Mouse (Mus musculus): ENCODE data around the gene Dnajc17. TPM values are rescaled to one million over a fixed set of nuclear protein-coding genes. Genes with fewer than 3 reads are reported as not detected.

Gene Dnajc17
- total RNA-seq, 1 experiment = 11.7 TPM

DNA sequence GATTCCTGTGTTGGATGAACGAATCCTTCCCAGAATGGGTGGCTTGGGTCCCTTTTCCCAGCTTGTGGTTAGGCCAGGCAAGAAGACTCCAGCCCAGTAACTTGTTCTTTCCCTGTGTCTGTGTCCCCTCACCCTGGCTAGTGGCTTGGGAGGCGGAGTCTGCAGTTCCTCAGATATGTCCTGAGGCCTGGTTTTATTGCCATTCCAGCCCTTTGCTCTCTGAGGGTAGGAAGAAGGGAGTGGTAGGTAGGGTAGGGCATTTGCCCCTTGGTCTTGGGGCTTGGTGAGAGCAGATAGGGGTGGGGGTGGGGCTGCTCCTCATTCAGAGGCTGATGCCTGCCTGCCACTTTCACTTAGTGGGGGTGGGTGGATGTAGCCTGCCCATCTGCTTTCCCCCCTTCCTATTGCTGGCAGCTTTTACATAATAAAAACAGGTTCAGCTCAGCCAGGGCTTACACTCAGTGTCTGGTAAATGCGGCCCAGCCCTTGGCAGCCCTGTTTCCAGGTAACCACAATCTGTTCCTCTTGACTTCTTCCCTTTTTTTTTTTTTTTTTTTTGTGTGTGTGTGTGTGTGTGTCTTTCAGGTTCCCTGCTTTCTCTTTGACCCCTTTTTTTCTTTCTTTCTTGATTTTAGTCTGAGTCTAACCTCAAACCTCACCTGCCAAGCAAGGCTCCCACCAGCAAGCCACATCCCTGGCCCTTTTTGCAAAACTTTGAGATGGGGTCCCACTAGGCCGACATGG is 31.7 kb upstream of the Dnajc17 start:
- Histone ChIP-seq H3K9me3 (ENCODE audit: control insufficient read depth, insufficient read depth, low read depth, low read length) (no peaks in the 10 kb centered on the region), H3K9ac (ENCODE audit: insufficient read depth, low read depth, low read length, poor library complexity, severe bottlenecking) (peak overlapping the region; percentile 10; the same call in 1 of the 2 replicates), H3K27ac (ENCODE audit: insufficient read depth, low read depth, low read length, poor library complexity, severe bottlenecking) (0 out of 2 replicates have a peak overlapping the region, but pooled peaks have one; percentile 9), H3K4me3 (ENCODE audit: insufficient read depth in 1 of 2, low read depth in 1 of 2, low read length in 2 of 2, poor library complexity in 1 of 2, severe bottlenecking in 1 of 2) (peak overlapping the region; percentile 12 to 13; a peak in 2 of 4 replicates), H3K36me3 (ENCODE audit: control insufficient read depth, insufficient read depth, low read length, poor library complexity, severe bottlenecking) (peaks cover 21% of the 10 kb centered on the region), H3K4me1 (ENCODE audit: control insufficient read depth in 2 of 2, insufficient read depth in 2 of 2, low read length in 2 of 2, poor library complexity in 1 of 2) (peaks cover 7 to 23% of the 10 kb centered on the region in 2 experiments; a peak in 3 of 4 replicates)
- in situ Hi-C loops (cut with MboI; ENCODE audit: low sequenced_read_pairs in 2 of 2, unreplicated experiment in 2 of 2) = no loop called here
- TF ChIP-seq ZC3H11A (IDR thresholded peaks at IDR 0.05; ENCODE audit: borderline replicate concordance, low read depth, low read length) (no peak), ZNF384 (IDR thresholded peaks at IDR 0.05; ENCODE audit: low read depth, low read length) (peak; percentile 84)
- no peak for DNase-seq (ENCODE audit: low read depth, low spot score)

DNA sequence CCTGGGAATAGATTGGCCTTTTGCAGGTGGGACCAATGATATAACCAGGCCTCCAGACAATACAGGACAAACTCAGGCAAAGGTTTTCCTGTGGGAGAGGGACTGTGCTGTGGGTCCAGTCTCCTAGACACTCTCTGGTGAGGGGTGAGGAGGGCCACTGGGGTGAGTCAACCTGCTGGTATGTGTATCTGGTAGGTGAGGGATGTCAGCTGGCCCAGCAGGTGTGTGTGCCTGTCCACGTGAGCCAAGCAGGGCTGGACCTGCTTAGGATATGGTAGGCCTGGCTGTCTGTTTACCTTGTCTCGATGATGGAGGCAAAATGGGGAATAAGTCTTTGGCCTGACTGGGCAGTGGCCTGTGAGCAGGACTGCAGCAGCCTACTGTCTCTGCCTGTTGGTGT is 30.1 kb upstream of the Dnajc17 start:
- Histone ChIP-seq H3K4me1 (ENCODE audit: control insufficient read depth in 2 of 2, insufficient read depth in 2 of 2, low read length in 2 of 2, poor library complexity in 1 of 2) (peaks cover 7 to 23% of the 10 kb centered on the region in 2 experiments), H3K27ac (ENCODE audit: insufficient read depth, low read depth, low read length, poor library complexity, severe bottlenecking) (no peak overlapping the region), H3K36me3 (ENCODE audit: control insufficient read depth, insufficient read depth, low read length, poor library complexity, severe bottlenecking) (peaks cover 12% of the 10 kb centered on the region; the same call in 1 of the 2 replicates), H3K4me3 (ENCODE audit: insufficient read depth in 1 of 2, low read depth in 1 of 2, low read length in 2 of 2, poor library complexity in 1 of 2, severe bottlenecking in 1 of 2) (peak overlapping the region; percentile 73 to 89), H3K9me3 (ENCODE audit: control insufficient read depth, insufficient read depth, low read depth, low read length) (no peaks in the 10 kb centered on the region), H3K9ac (ENCODE audit: insufficient read depth, low read depth, low read length, poor library complexity, severe bottlenecking) (peak overlapping the region; percentile 81; the same call in 1 of the 2 replicates)
- no peak for DNase-seq (ENCODE audit: low read depth, low spot score)
- in situ Hi-C loops (cut with MboI; ENCODE audit: low sequenced_read_pairs in 2 of 2, unreplicated experiment in 2 of 2) = no loop called here
- TF ChIP-seq ZC3H11A (IDR thresholded peaks at IDR 0.05; ENCODE audit: borderline replicate concordance, low read depth, low read length) (no peak), CHD2 (IDR thresholded peaks at IDR 0.05; ENCODE audit: low read depth, low read length) (no peak), HCFC1 (IDR thresholded peaks at IDR 0.05; ENCODE audit: borderline replicate concordance, insufficient read depth, low read length) (no peak), ZNF384 (IDR thresholded peaks at IDR 0.05; ENCODE audit: low read depth, low read length) (no peak), MAFK (IDR thresholded peaks at IDR 0.05; ENCODE audit: insufficient read depth, low read depth, low read length) (no peak)

DNA sequence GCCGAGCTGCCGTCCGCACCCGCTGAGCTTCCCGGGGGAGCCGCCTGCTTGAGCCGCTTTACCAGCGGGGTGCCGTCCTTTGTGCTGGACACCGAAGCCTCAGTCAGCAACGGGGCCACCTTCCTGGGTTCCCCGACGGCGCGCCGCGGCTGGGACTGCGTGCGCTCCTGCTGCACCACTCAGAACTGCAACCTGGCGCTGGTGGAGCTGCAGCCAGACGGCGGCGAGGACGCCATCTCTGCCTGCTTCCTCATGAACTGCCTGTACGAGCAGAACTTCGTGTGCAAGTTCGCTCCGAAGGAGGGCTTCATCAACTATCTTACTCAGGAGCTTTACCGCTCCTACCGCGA is 29.3 kb upstream of the Dnajc17 start:
- peak overlapping the region; percentile 68 for H3K27ac ChIP-seq (ENCODE audit: insufficient read depth, low read depth, low read length, poor library complexity, severe bottlenecking)
- peak overlapping the region; percentile 81 for H3K9ac ChIP-seq (ENCODE audit: insufficient read depth, low read depth, low read length, poor library complexity, severe bottlenecking)
- peaks cover 12% of the 10 kb centered on the region; the same call in 1 of the 2 replicates for H3K36me3 ChIP-seq (ENCODE audit: control insufficient read depth, insufficient read depth, low read length, poor library complexity, severe bottlenecking)
- in situ Hi-C loops (cut with MboI; ENCODE audit: low sequenced_read_pairs in 2 of 2, unreplicated experiment in 2 of 2) = no loop called here
- peak overlapping the region; percentile 73 to 89 for H3K4me3 ChIP-seq (ENCODE audit: insufficient read depth in 1 of 2, low read depth in 1 of 2, low read length in 2 of 2, poor library complexity in 1 of 2, severe bottlenecking in 1 of 2)
- H3K4me1 ChIP-seq (ENCODE audit: control insufficient read depth in 2 of 2, insufficient read depth in 2 of 2, low read length in 2 of 2, poor library complexity in 1 of 2) = peaks cover 7 to 23% of the 10 kb centered on the region in 2 experiments
- TF ChIP-seq MAFK (IDR thresholded peaks at IDR 0.05; ENCODE audit: insufficient read depth, low read depth, low read length) = no peak
- no peak for TF ChIP-seq ZC3H11A (IDR thresholded peaks at IDR 0.05; ENCODE audit: borderline replicate concordance, low read depth, low read length)
- TF ChIP-seq HCFC1 (IDR thresholded peaks at IDR 0.05; ENCODE audit: borderline replicate concordance, insufficient read depth, low read length) = no peak
- TF ChIP-seq CHD2 (IDR thresholded peaks at IDR 0.05; ENCODE audit: low read depth, low read length) = no peak
- TF ChIP-seq ZNF384 (IDR thresholded peaks at IDR 0.05; ENCODE audit: low read depth, low read length) = no peak
- DNase-seq (ENCODE audit: low read depth, low spot score) = no peak
- H3K9me3 ChIP-seq (ENCODE audit: control insufficient read depth, insufficient read depth, low read depth, low read length) = no peaks in the 10 kb centered on the region

DNA sequence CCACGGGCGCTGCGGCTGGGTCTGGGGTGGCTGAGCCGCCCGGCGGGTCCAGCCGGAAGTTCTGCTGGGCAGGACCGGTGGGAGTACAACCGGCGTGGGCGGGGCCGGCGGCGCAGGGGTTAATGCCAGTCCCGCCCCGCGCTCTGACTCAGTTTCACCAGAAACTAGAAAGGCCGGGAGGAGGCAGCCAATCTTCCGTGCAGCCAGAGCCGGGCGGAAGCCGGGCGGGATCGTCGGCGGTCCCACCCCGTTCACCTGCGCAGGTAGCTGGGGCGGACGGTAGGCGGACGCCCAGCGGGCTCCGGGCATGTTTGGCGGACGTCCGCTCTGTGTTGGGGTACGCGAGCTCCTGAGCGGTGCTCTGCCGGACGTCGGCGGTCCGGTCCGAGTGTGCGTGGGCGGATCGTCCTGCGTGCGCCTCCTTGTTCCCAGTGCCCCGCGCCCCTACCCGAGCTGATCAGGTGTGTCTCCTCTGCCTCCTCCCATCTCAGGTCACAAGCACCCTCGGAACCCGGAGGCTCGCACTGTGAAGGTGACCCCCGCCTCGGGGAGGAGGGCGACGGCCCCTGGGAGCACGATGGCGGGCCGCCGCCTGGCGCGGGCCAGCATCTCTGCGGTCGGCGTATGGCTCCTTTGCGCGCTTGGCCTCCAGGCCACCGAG is 28.7 kb upstream of the Dnajc17 start, which contains the start of gene Spint1:
TSS of gene Spint1 (plus strand) at position 153 of the 661 bp plus-strand sequence.
- H3K9me3 ChIP-seq (ENCODE audit: control insufficient read depth, insufficient read depth, low read depth, low read length) = no peaks in the 10 kb centered on the region
- TF ChIP-seq HCFC1 (IDR thresholded peaks at IDR 0.05; ENCODE audit: borderline replicate concordance, insufficient read depth, low read length) = peak; percentile 42; the same call in 1 of the 2 replicates
- TF ChIP-seq MAFK (IDR thresholded peaks at IDR 0.05; ENCODE audit: insufficient read depth, low read depth, low read length) = no peak
- H3K4me1 ChIP-seq (ENCODE audit: control insufficient read depth in 2 of 2, insufficient read depth in 2 of 2, low read length in 2 of 2, poor library complexity in 1 of 2) = peaks cover 4 to 21% of the 10 kb centered on the region in 2 experiments
- H3K4me3 ChIP-seq (ENCODE audit: insufficient read depth in 1 of 2, low read depth in 1 of 2, low read length in 2 of 2, poor library complexity in 1 of 2, severe bottlenecking in 1 of 2) = peak within 1 kb of the TSS; percentile 73 to 89
- peak within 1 kb of the TSS; percentile 81 for H3K9ac ChIP-seq (ENCODE audit: insufficient read depth, low read depth, low read length, poor library complexity, severe bottlenecking)
- H3K36me3 ChIP-seq (ENCODE audit: control insufficient read depth, insufficient read depth, low read length, poor library complexity, severe bottlenecking) = peaks cover 12% of the 10 kb centered on the region; the same call in 1 of the 2 replicates
- peak within 1 kb of the TSS; percentile 70 for H3K27ac ChIP-seq (ENCODE audit: insufficient read depth, low read depth, low read length, poor library complexity, severe bottlenecking)
- in situ Hi-C loops (cut with MboI; ENCODE audit: low sequenced_read_pairs in 2 of 2, unreplicated experiment in 2 of 2) = no loop called here
- peak; percentile 41 for DNase-seq (ENCODE audit: low read depth, low spot score)

Measured in ES-E14 (cell line).